Mouse (Mus musculus): Measurements from ENCODE around the gene Prrt3.
A peak's percentile ranks its signal among the peaks of the same experiment; 100 is the strongest.

Prrt3 gene

DNA sequence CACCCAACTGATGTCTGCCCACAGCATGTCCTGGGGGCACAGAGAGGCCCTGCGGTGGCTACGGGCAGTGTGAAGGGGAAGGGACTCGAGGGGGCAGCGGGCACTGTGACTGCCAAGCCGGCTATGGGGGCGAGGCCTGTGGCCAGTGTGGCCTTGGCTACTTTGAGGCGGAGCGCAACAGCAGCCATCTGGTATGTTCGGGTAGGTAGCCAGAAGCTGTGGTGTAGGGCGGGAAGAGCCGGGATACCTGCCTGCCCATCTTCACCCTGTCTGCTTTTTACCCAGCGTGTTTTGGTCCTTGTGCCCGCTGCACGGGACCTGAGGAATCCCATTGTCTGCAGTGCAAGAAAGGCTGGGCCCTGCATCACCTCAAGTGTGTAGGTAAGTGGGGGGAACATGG, 12.3 kb downstream of the Prrt3 start:
- DNase-seq (ENCODE audit: low spot score) = no peak

GRCm38 (mm10) chr6:113487125-113487576, 14.6 kb downstream of the Prrt3 start:
- DNase-seq (ENCODE audit: low spot score) = no peak

DNA sequence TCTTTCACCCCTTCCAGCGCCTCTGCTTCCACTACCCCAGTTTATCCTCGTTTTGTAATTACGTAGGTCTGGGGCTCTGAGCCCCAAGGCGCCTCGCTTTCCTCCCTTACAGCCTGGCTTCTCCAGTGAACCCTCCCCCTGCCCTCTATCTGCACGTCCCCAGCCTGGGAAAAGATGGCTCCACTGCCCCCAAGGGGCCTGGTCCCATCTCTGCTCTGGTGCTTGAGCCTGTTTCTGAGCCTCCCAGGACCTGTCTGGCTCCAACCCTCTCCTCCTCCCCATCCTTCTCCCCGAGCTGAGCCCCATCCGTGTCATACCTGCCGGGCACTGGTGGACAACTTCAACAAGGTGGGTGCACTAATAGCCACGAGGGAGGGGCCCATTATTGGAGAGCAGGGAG, 18.0 kb downstream of the Prrt3 start:
- DNase-seq (ENCODE audit: low spot score) = no peak

DNA sequence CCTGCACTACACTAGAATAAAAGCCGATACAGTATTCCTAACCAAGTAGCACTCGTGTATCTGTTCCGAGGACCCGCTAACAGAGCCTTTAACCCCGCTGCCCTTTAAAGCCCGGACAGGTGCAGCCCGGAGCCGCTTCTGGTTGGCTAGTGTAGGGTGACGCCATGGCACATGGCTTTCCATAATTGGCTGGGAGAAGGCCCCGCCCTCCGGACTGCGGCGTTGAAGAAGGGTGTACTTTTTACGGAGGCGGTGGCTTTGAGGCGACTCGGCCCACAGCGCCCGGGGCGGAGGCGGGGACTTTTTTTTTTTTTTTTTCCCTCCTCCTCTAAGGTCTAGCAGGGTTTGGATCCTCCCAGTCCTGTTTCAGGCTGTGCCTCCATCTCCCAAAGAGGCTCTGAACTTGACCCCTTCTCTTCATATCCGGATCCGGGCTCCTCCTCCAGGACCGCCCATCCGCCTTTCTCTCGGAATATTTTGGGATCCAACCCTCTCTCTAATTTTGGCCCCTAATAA, 18.6 kb downstream of the Prrt3 start, which contains the start of gene Creld1:
Gene Creld1 (plus strand): TSS at position 198 of the 516 bp plus-strand sequence.
- DNase-seq (ENCODE audit: low spot score) = peak; percentile 96

DNA sequence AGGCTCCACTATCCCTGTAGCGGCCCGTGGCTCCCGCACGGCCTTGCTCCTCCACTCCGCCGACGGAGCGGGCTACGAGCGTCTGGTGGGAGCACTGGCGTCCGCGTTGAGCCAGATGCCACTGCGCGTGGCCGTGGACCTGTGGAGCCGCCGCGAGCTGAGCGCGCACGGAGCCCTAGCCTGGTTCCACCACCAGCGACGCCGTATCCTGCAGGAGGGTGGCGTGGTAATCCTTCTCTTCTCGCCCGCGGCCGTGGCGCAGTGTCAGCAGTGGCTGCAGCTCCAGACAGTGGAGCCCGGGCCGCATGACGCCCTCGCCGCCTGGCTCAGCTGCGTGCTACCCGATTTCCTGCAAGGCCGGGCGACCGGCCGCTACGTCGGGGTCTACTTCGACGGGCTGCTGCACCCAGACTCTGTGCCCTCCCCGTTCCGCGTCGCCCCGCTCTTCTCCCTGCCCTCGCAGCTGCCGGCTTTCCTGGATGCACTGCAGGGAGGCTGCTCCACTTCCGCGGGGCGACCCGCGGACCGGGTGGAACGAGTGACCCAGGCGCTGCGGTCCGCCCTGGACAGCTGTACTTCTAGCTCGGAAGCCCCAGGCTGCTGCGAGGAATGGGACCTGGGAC, 19.1 kb downstream of the Prrt3 start:
- peak; percentile 54 for DNase-seq (ENCODE audit: low spot score)

DNA sequence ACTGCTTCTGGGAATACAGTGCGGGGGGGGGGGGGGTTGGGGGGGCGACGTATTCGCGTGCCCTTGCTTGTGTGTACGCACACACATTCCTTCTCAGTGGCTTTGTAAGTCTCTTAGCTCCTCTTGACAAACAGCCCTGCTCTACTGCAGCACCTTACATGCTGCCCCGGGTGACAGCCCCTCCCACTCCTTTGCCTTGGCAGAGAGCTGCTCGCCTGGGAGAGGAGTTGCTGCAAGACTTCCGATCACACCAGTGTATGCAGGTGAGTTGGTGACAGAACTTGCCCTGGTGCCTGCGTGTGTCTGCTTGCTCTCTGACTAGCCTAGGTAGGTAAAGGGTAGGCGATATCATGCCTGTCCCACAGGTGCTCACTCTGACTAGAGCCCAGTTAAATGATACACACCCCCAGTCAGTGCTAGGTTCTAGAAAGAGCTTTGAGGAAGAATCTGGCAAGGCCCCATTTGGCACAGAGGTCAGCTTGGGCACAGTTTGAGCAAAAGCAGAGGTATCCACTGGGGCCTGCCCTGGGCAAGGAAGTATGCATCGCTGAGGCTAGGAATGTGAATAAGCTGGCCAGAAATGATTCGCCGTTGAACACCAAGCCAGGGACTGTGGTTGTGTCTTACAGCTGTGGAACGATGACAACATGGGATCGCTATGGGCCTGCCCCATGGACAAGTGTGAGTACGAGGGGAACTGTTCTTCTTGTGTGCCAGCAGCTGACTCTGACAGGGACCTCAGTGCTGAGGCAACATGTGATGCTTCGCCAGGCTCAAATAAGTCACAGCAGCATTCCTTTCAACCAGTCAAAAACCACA, 21.0 kb downstream of the Prrt3 start:
- no peak for DNase-seq (ENCODE audit: low spot score)

DNA sequence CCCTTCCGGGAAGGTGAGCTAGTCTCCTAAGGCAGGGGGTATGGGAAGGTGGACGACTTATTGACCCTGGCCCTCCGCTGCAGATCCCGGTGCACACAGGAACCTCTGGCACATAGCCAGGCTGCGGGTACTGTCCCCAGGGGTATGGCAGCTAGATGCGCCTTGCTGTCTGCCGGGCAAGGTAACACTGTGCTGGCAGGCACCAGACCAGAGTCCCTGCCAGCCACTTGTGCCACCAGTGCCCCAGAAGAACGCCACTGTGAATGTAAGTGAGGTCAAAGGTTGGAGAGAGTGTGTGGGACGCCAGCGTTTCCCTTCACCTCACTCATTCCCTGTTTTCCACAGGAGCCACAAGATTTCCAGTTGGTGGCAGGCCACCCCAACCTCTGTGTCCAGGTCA, 22.8 kb downstream of the Prrt3 start:
- DNase-seq (ENCODE audit: low spot score) = no peak

GRCm38 (mm10) chr6:113477353-113477752, 24.4 kb downstream of the Prrt3 start:
- DNase-seq (ENCODE audit: low spot score) = no peak

DNA sequence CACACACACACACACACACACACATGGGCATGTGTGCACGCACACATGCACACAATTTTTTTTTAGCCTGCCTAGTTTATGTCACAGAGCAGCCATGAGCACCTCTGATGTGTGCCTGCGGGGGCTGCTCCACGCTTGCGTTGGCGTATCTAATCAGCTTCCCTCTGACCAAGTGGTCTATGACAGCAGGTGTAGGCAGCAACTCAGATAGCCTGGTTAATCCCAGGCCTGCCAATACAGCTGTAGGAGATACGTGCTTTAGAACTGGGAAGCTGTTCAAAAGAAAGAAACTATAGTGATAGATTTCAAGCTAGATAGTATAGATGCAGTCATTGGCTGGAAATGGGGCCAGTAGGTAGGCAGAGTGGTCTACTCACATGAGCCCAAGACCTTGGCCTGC, 28.0 kb downstream of the Prrt3 start:
- DNase-seq (ENCODE audit: low spot score) = no peak

DNA sequence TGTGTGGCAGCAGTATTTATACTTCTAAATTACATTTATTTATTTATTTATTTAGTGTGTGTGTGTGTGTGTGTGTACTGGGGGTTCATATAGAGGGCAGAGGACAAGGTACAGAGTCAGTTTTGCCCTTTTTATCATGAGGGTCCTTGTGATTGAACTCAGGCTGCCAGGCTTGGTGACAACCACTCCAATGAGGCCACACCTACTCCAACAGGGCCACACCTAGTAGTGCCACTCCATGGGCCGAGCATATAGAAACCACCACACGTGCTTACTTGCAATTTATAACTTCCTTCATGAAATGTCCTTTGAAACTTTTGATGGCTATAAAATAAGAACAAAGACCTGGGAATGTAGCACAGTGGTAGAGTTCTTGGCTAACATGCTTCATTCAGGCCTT, 28.5 kb downstream of the Prrt3 start:
- no peak for DNase-seq (ENCODE audit: low spot score)

GRCm38 (mm10) chr6:113472061-113472460, 29.7 kb downstream of the Prrt3 start:
- DNase-seq (ENCODE audit: low spot score) = no peak

DNA sequence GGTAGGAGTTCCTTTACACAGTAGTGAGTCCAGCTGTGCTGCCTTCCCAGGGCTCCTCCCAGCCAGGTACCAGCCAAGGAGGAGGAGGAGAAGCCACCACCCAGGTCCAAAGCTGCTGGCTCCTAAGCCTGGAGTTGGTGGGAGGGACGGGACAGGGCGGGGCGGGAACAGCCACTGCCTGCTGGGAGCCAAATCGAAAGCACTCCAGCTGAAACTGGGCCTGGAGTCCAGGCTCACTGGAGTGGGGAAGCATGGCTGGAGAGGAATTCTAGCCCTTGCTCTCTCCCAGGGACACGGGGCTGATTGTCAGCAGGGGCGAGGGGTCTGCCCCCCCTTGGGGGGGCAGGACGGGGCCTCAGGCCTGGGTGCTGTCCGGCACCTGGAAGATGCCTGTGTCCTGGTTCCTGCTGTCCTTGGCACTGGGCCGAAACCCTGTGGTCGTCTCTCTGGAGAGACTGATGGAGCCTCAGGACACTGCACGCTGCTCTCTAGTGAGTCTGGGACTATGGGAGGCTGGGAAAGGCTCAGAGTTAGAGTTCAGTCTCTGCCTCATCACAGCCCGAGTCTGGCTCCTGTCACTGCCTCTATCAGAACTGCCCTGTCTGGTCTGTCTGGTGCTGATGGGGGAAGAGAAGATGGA, 30.3 kb downstream of the Prrt3 start, which contains the start of gene Il17rc:
Gene Il17rc (plus strand): TSS at position 131 of the 640 bp plus-strand sequence.
- no peak for DNase-seq (ENCODE audit: low spot score)

DNA sequence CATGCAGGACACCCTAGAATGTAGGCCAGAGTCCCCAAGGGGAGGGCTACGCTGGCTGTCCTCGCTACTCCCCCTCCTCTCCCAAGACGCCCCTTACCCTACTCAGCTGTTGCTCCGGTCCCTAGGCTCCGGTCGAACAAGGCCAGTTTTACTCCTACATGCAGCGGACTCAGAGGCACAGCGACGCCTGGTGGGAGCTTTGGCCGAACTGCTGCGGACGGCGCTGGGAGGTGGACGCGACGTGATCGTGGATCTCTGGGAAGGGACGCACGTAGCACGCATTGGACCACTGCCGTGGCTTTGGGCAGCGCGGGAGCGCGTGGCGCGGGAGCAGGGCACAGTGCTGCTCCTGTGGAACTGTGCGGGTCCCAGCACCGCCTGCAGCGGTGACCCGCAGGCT, 32.3 kb downstream of the Prrt3 start:
- peak; percentile 73 for DNase-seq (ENCODE audit: low spot score)

- DNase-seq (ENCODE audit: low spot score) = peak; percentile 73
Observed at GRCm38 (mm10) chr6:113469021-113469420, 32.7 kb downstream of the Prrt3 start.

GRCm38 (mm10) chr6:113468512-113468911, 33.2 kb downstream of the Prrt3 start:
- DNase-seq (ENCODE audit: low spot score) = no peak

DNA sequence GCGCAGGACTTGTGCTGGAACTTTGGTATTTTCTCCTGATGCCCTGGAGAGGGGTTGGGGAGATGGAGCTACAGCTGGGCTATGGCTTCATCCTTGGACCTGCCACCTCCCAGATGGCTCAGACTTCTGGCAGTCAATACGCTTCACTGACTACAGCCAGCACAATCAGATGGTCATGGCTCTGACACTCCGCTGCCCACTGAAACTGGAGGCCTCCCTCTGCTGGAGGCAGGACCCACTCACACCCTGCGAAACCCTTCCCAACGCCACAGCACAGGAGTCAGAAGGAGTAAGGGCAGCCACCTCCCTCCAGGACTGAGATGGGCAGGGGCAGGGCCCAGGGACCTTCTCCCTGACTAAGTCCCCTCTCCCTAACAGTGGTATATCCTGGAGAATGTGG, 36.1 kb downstream of the Prrt3 start:
- DNase-seq (ENCODE audit: low spot score) = no peak

DNA sequence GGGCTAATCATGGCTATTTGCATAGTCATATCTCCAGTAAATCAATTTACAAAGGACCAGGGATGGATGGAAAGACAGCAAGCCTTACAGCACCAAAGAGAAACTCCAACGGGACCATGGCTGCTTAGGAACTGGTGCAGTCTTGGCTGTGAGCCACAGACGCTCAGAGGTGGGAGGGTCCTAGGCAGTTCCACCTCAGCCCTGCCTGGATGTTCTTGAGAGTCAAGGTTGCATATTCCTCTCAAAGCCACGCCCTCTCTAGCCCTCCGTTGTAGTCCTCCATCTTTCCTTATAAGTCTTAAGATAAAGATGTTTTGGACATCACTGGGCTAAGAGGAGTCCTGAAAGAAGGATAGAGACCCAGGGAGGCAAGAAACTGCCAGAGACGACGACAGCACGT, 37.7 kb downstream of the Prrt3 start:
- DNase-seq (ENCODE audit: low spot score) = no peak

DNA sequence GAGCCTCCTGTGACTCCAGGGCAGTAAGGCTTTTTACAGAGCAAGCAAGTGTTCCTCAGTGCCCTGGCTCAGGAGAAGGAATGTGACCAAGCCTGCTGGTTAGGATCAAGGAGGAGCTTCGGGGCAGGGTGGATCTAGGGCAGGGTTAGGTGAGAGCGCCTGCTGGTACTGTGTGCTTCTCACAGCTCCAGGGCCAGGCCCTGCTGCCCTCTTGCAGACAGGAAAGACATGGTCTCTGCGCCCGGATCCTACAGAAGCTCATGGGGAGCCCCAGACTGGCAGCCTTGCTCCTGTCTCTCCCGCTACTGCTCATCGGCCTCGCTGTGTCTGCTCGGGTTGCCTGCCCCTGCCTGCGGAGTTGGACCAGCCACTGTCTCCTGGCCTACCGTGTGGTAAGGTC, 43.1 kb downstream of the Prrt3 start:
- DNase-seq (ENCODE audit: low spot score) = no peak

GRCm38 (mm10) chr6:113457952-113458534, 43.7 kb downstream of the Prrt3 start, which contains the start of gene Il17re:
TSS of gene Il17re (plus strand) at chr6:113458484.
- DNase-seq (ENCODE audit: low spot score) = no peak

DNA sequence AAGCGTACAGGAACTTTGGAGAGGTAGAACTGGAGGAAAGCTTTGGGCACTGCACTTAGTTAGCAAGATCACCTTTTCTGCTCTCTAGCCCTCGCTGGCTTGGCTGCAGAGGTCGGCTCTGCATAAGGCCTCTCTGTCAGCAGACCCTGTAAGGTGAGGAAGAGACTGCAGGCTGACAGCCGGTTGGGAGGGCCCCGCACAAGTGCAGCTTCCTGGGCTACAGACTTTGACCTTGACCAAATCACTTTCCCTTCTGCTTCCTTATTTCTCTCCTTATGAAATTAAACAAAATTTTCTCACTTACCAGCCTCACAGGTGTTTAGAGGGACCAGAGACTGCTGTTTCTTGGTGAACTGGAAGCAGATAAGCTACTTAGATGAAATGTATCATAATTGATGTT, 46.7 kb downstream of the Prrt3 start:
- no peak for DNase-seq (ENCODE audit: low spot score)

DNA sequence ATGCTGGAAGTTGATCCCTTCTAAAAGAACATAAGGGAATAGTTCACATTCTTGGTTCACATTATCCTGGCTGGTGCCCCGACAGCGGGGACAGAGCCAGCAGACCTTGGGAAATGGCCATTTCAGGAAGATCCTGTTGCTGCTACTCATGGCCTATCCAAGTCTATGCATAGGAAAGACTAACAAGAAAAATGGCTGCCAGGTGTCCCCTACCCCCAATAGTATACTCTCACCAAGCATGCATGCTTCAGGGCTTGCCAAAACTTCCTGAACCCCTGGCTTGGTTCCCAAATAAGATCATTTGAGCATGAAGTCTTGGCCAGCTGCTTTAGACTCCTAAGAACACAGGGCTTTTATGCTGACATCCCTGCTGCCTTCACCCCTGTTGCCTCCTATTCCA, 49.9 kb downstream of the Prrt3 start:
- DNase-seq (ENCODE audit: low spot score) = no peak

- DNase-seq (ENCODE audit: low spot score) = no peak
Observed at GRCm38 (mm10) chr6:113447639-113448038, 54.1 kb downstream of the Prrt3 start.

Data from layer of hippocampus, adult 11-12 months (tissue).